Mouse (Mus musculus) liver, embryonic 14.5 days (tissue): Measurements from ENCODE around the gene Tex19.1. TPM values are rescaled to one million over a fixed set of nuclear protein-coding genes. Genes with fewer than 3 reads are reported as not detected.
A peak's percentile ranks its signal among the peaks of the same experiment; 100 is the strongest.

Experiments
- ATAC-seq: fragments of 200-750 bp; cut with Nextera tagmentation; 2 replicates; pipeline ENCODE4 v1.8.0; 2017; ENCODE audit warnings: moderate number of reproducible peaks, mild to moderate bottlenecking, moderate library complexity; ENCODE audit not compliant: insufficient read depth
- DNase-seq, 3 experiments: peaks; one replicate each; pipeline ENCODE4 v3.0.0-alpha.2; 2012 to 2013; ENCODE audit warnings: low read depth in 3 of 3, low spot score in 3 of 3
- H3K27ac ChIP-seq: fragments of 300-500 bp; sonication (generic); 2 replicates; pipeline ENCODE4 v1.5.1; 2014; ENCODE audit warnings: moderate library complexity, mild to moderate bottlenecking, control low read depth, inconsistent platforms
- H3K27me3 ChIP-seq: fragments of 300-500 bp; sonication (generic); 2 replicates; pipeline ENCODE4 v1.6.1; 2014; ENCODE audit warnings: mild to moderate bottlenecking, low read length, moderate library complexity; ENCODE audit not compliant: control insufficient read depth, insufficient read depth
- H3K36me3 ChIP-seq: fragments of 300-500 bp; sonication (generic); replicated peaks from 2 replicates; pipeline ENCODE4 v1.6.1; 2014; ENCODE audit warnings: low read depth; ENCODE audit not compliant: control insufficient read depth, insufficient read depth
- H3K4me1 ChIP-seq, 2 experiments: fragments of 200-500 bp in 1 of 2; fragments of 300-500 bp in 1 of 2; sonication (generic) in 1 of 2; replicated peaks; 2 replicates each; pipeline ENCODE4 v1.6.1; 2012 to 2014; ENCODE audit warnings: antibody characterized with exemption in 1 of 2, inconsistent platforms in 1 of 2, low read length in 1 of 2; ENCODE audit not compliant: control insufficient read depth in 2 of 2, insufficient read depth in 2 of 2
- H3K4me2 ChIP-seq: fragments of 300-500 bp; sonication (generic); 2 replicates; pipeline ENCODE4 v1.6.1; 2014; ENCODE audit warnings: low read depth, mild to moderate bottlenecking, control low read depth, moderate library complexity
- H3K4me3 ChIP-seq, 2 experiments: fragments of 200-500 bp in 1 of 2; fragments of 300-500 bp in 1 of 2; sonication (generic) in 1 of 2; 2 replicates each; pipeline ENCODE4 v1.5.1; 2012 to 2014; ENCODE audit warnings: low read depth in 2 of 2, low read length in 2 of 2, mild to moderate bottlenecking in 2 of 2, control low read depth in 1 of 2, inconsistent platforms in 1 of 2, moderate library complexity in 1 of 2; ENCODE audit not compliant: insufficient read depth in 1 of 2
- H3K9ac ChIP-seq: fragments of 300-500 bp; sonication (generic); replicated peaks from 2 replicates; pipeline ENCODE4 v1.6.1; 2014; ENCODE audit warnings: mild to moderate bottlenecking, control low read depth, moderate library complexity
- H3K9me3 ChIP-seq: fragments of 300-500 bp; sonication (generic); 2 replicates; pipeline ENCODE4 v1.6.1; 2016; ENCODE audit warnings: low read length, mixed read lengths; ENCODE audit not compliant: control insufficient read depth
- CTCF ChIP-seq: IDR thresholded peaks from 2 replicates; pipeline ENCODE4 v1.5.1; 2016; ENCODE audit warnings: antibody characterized with exemption, low read depth, control low read depth
- EP300 ChIP-seq: IDR thresholded peaks from 2 replicates; pipeline ENCODE4 v1.6.1; 2016; ENCODE audit warnings: antibody characterized with exemption, low read depth
- WGBS: fragments of 180-500 bp; shearing (Covaris S2); extraction: QIAGEN DNeasy Blood & Tissue Kit; methylation state at CpG from one replicate; pipeline ENCODE4 v1.1.7; 2014; ENCODE audit not compliant: insufficient replicate concordance; 5-methylcytosine and 5-hydroxymethylcytosine counted together
- polyA plus RNA-seq, 2 experiments: library from polyadenylated mRNA; depleted of rRNA in 1 of 2; stranded (reverse) in 1 of 2; unstranded in 1 of 2; fragments of >200 nt; fragmentation: Nextera tagmentation in 1 of 2; extraction: Ambion mirVana in 1 of 2; gene quantifications; 2 replicates each; pipeline versions ENCODE4 v1.2.1 to v1.2.3; 2012 to 2014

The Tex19.1 gene
- polyA plus RNA-seq, 2 experiments = 0.08 TPM; not detected in 1

DNA sequence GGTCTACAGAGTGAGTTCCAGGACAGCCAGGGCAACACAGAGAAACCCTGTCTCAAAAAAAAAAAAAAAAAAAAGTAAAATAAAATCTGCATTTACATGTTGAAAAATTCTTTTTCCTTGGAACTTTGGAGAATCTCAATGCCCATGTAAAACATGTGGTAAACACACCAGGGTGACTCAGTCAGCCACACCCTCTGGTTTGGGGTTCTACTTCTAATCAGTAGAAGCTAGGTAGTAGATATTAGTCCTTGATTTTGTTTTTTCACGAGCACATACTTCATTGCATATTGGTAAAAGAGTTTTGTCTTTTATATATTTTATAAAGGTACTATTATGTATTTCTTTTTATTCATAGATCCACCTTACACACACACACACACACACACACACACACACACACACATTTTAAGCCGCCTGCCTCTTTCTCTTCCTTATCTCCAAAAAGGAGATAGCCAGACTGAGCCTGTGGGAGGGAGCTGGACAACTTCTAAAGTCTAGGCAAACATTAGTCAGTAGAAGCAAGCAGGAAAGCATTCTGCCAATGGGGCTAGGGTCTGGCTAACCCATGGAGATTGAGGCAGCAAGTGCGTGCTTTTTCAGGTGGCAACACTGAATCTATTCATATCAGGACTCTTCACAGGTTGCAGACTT lies 20.3 kb upstream of the Tex19.1 start:
- 25% methylated on average over 3 of the region's 3 CpGs for WGBS
- Histone ChIP-seq H3K4me2 (no peak overlapping the region), H3K27me3 (no peaks in the 10 kb centered on the region), H3K9me3 (no peaks in the 10 kb centered on the region), H3K4me1 (peaks cover 6 to 8% of the 10 kb centered on the region in 2 experiments), H3K9ac (no peak overlapping the region), H3K27ac (no peak overlapping the region), H3K36me3 (no peaks in the 10 kb centered on the region), H3K4me3 (no peak overlapping the region)
- ATAC-seq (0 out of 2 replicates have a peak, but pooled peaks have one; percentile 33), DNase-seq (no peak)
- no peak for TF ChIP-seq EP300
- no peak for TF ChIP-seq CTCF

GRCm38 (mm10) chr11:121126395-121126794 lies 19.5 kb upstream of the Tex19.1 start:
- 62% methylated on average over 1 of the region's 1 CpGs for WGBS
- TF ChIP-seq CTCF (peak; percentile 62), EP300 (no peak)
- Histone ChIP-seq H3K27ac (no peak overlapping the region), H3K4me2 (no peak overlapping the region), H3K9me3 (no peaks in the 10 kb centered on the region), H3K4me1 (peaks cover 6 to 8% of the 10 kb centered on the region in 2 experiments), H3K4me3 (no peak overlapping the region), H3K27me3 (no peaks in the 10 kb centered on the region), H3K36me3 (no peaks in the 10 kb centered on the region), H3K9ac (no peak overlapping the region)
- ATAC-seq (no peak), DNase-seq (peak in 1 of 3 experiments; percentile 26)

GRCm38 (mm10) chr11:121127441-121127840 lies 18.5 kb upstream of the Tex19.1 start:
- no peaks in the 10 kb centered on the region for H3K36me3 ChIP-seq
- 57% methylated on average over 3 of the region's 3 CpGs for WGBS
- no peaks in the 10 kb centered on the region for H3K27me3 ChIP-seq
- H3K4me2 ChIP-seq = no peak overlapping the region
- DNase-seq (no peak), ATAC-seq (no peak)
- H3K9me3 ChIP-seq = no peaks in the 10 kb centered on the region
- no peak for TF ChIP-seq CTCF
- TF ChIP-seq EP300 = no peak
- no peak overlapping the region for H3K27ac ChIP-seq
- no peak overlapping the region for H3K4me3 ChIP-seq
- H3K9ac ChIP-seq = no peak overlapping the region
- H3K4me1 ChIP-seq = peaks cover 6% of the 10 kb centered on the region in 2 experiments

GRCm38 (mm10) chr11:121129616-121130015 lies 16.3 kb upstream of the Tex19.1 start:
- no peak for TF ChIP-seq EP300
- TF ChIP-seq CTCF = no peak
- Histone ChIP-seq H3K9ac (no peak overlapping the region), H3K4me1 (peaks cover 5 to 6% of the 10 kb centered on the region in 2 experiments), H3K4me2 (no peak overlapping the region), H3K4me3 (no peak overlapping the region), H3K36me3 (no peaks in the 10 kb centered on the region), H3K27me3 (no peaks in the 10 kb centered on the region), H3K9me3 (no peaks in the 10 kb centered on the region), H3K27ac (no peak overlapping the region)
- ATAC-seq (no peak), DNase-seq (no peak)
- whole genome bisulfite sequencing = 38% methylated on average over 1 of the region's 1 CpGs

DNA sequence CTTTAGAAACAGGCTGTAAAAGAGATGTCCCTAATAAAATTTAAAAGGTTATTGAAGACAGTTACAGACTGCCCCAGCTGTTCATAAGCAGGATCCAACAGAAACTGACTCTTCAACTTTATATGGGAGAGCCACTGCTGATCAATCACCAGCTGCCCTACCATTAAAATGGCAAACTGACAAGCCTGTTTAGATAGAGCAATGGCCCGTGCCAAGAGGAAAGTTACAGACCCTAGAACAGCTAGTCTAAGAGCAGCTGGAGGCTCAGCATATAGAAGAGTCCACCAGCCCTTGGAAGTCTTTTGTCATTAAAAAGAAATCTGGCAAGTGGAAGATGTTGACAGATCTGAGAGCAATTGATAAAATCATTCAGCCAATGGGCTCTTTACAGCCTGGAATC lies 11.3 kb upstream of the Tex19.1 start:
- Histone ChIP-seq H3K4me2 (no peak overlapping the region), H3K36me3 (no peaks in the 10 kb centered on the region), H3K9ac (no peak overlapping the region), H3K27me3 (no peaks in the 10 kb centered on the region), H3K9me3 (no peaks in the 10 kb centered on the region), H3K4me1 (peaks cover 0 to 4% of the 10 kb centered on the region in 2 experiments; a peak in 1 of 4 replicates), H3K4me3 (no peak overlapping the region), H3K27ac (no peak overlapping the region)
- no peak for TF ChIP-seq EP300
- no peak for TF ChIP-seq CTCF
- 42% methylated on average over 1 of the region's 1 CpGs for WGBS
- ATAC-seq (no peak), DNase-seq (no peak)
